Mouse (Mus musculus) heart, embryonic 10.5 days (tissue): ENCODE measurements around the gene Rhpn2. TPM values are rescaled to one million over a fixed set of nuclear protein-coding genes. Genes with fewer than 3 reads are reported as not detected.
A peak's percentile ranks its signal among the peaks of the same experiment; 100 is the strongest.

Experiments used
- DNase-seq: peaks from one replicate; pipeline ENCODE4 v3.0.0-alpha.2; 2017; ENCODE audit warnings: low spot score
- H3K27ac ChIP-seq: fragments of 300-500 bp; sonication (generic); 2 replicates; pipeline ENCODE4 v1.5.1; 2016; ENCODE audit warnings: mild to moderate bottlenecking
- H3K27me3 ChIP-seq: fragments of 300-500 bp; sonication (generic); 2 replicates; pipeline ENCODE4 v1.6.1; 2016; ENCODE audit warnings: mild to moderate bottlenecking; ENCODE audit not compliant: poor library complexity, insufficient read depth, severe bottlenecking
- H3K36me3 ChIP-seq: fragments of 300-500 bp; sonication (generic); 2 replicates; pipeline ENCODE4 v1.6.1; 2016; ENCODE audit warnings: mild to moderate bottlenecking, moderate library complexity
- H3K4me1 ChIP-seq: fragments of 300-500 bp; sonication (generic); 2 replicates; pipeline ENCODE4 v1.6.1; 2016; ENCODE audit warnings: mild to moderate bottlenecking
- H3K4me3 ChIP-seq: fragments of 300-500 bp; sonication (generic); 2 replicates; pipeline ENCODE4 v1.5.1; 2016; ENCODE audit warnings: mild to moderate bottlenecking, moderate library complexity
- H3K9me3 ChIP-seq: fragments of 300-500 bp; sonication (generic); 2 replicates; pipeline ENCODE4 v1.6.1; 2016; ENCODE audit warnings: mild to moderate bottlenecking, moderate library complexity
- WGBS: fragments of 180-500 bp; shearing (Covaris S2); methylation state at CpG from one replicate; pipeline ENCODE4 v1.1.7; 2016; 5-methylcytosine and 5-hydroxymethylcytosine counted together
- polyA plus RNA-seq: library from polyadenylated mRNA; unstranded; fragments of >200 nt; fragmentation: Nextera tagmentation; extraction: Ambion mirVana; gene quantifications from 2 replicates; pipeline ENCODE4 v1.2.1, GENCODE M21; 2016

Gene Rhpn2
- polyA plus RNA-seq, 1 experiment from 2014 or later: 7.7 TPM

- Histone ChIP-seq H3K9me3 (no peaks in the 10 kb centered on the region), H3K36me3 (no peaks in the 10 kb centered on the region), H3K4me1 (peaks cover 6% of the 10 kb centered on the region; the same call in 1 of the 2 replicates), H3K27me3 (no peaks in the 10 kb centered on the region), H3K4me3 (peak overlapping the region; percentile 31), H3K27ac (peak overlapping the region; percentile 25; the same call in 1 of the 2 replicates)
- no peak for DNase-seq
- 5% methylated on average over 11 of the region's 13 CpGs for WGBS
Observed at GRCm38 (mm10) chr7:35322732-35323420, 11.1 kb upstream of the Rhpn2 start.

- peaks cover 16% of the 10 kb centered on the region; the same call in 1 of the 2 replicates for H3K4me1 ChIP-seq
- H3K9me3 ChIP-seq: no peaks in the 10 kb centered on the region
- H3K36me3 ChIP-seq: no peaks in the 10 kb centered on the region
- no peak overlapping the region for H3K4me3 ChIP-seq
- 71% methylated on average over 3 of the region's 3 CpGs for WGBS
- DNase-seq: no peak
- no peak overlapping the region for H3K27ac ChIP-seq
- H3K27me3 ChIP-seq: peaks cover 30% of the 10 kb centered on the region
Observed at GRCm38 (mm10) chr7:35331590-35331989, 2.4 kb upstream of the Rhpn2 start.

GRCm38 (mm10) chr7:35333231-35333651 is 729 bp upstream of the Rhpn2 start:
- Histone ChIP-seq H3K9me3 (no peaks in the 10 kb centered on the region), H3K4me3 (peak overlapping the region; percentile 86), H3K27me3 (peaks cover 35% of the 10 kb centered on the region), H3K4me1 (peaks cover 16% of the 10 kb centered on the region; the same call in 1 of the 2 replicates), H3K27ac (peak overlapping the region; percentile 70; the same call in 1 of the 2 replicates), H3K36me3 (no peaks in the 10 kb centered on the region)
- under 1% methylated on average over 19 of the region's 19 CpGs for whole genome bisulfite sequencing
- DNase-seq: no peak

- Histone ChIP-seq H3K9me3 (no peaks in the 10 kb centered on the region), H3K4me3 (peak overlapping the region; percentile 86), H3K27me3 (peaks cover 35% of the 10 kb centered on the region), H3K4me1 (peaks cover 16% of the 10 kb centered on the region; the same call in 1 of the 2 replicates), H3K36me3 (no peaks in the 10 kb centered on the region), H3K27ac (peak overlapping the region; percentile 83)
- under 1% methylated on average over 51 of the region's 51 CpGs for WGBS
- DNase-seq: no peak
Observed at GRCm38 (mm10) chr7:35334527-35335452, 820 bp downstream of the Rhpn2 start.

GRCm38 (mm10) chr7:35340196-35340595 is 6.2 kb downstream of the Rhpn2 start:
- peaks cover 15% of the 10 kb centered on the region; the same call in 1 of the 2 replicates for H3K27me3 ChIP-seq
- peaks cover 6% of the 10 kb centered on the region; the same call in 1 of the 2 replicates for H3K4me1 ChIP-seq
- no peaks in the 10 kb centered on the region for H3K9me3 ChIP-seq
- no peaks in the 10 kb centered on the region for H3K36me3 ChIP-seq
- 28% methylated on average over 5 of the region's 5 CpGs for WGBS
- no peak for DNase-seq
- H3K27ac ChIP-seq: no peak overlapping the region
- no peak overlapping the region for H3K4me3 ChIP-seq

- DNase-seq: no peak
- Histone ChIP-seq H3K36me3 (no peaks in the 10 kb centered on the region), H3K27ac (no peak overlapping the region), H3K4me1 (peaks cover 6% of the 10 kb centered on the region; the same call in 1 of the 2 replicates), H3K27me3 (0 out of 2 replicates have a peak, but pooled peaks cover 6% of the 10 kb centered on the region), H3K9me3 (no peaks in the 10 kb centered on the region), H3K4me3 (no peak overlapping the region)
- 78% methylated on average over 6 of the region's 6 CpGs for WGBS
Observed at GRCm38 (mm10) chr7:35341282-35341681, 7.3 kb downstream of the Rhpn2 start.

GRCm38 (mm10) chr7:35342498-35342897 is 8.5 kb downstream of the Rhpn2 start:
- H3K36me3 ChIP-seq: no peaks in the 10 kb centered on the region
- 61% methylated on average over 4 of the region's 4 CpGs for WGBS
- H3K4me3 ChIP-seq: no peak overlapping the region
- H3K27ac ChIP-seq: no peak overlapping the region
- H3K4me1 ChIP-seq: peaks cover 7% of the 10 kb centered on the region
- no peaks in the 10 kb centered on the region for H3K9me3 ChIP-seq
- H3K27me3 ChIP-seq: no peaks in the 10 kb centered on the region
- no peak for DNase-seq

DNA sequence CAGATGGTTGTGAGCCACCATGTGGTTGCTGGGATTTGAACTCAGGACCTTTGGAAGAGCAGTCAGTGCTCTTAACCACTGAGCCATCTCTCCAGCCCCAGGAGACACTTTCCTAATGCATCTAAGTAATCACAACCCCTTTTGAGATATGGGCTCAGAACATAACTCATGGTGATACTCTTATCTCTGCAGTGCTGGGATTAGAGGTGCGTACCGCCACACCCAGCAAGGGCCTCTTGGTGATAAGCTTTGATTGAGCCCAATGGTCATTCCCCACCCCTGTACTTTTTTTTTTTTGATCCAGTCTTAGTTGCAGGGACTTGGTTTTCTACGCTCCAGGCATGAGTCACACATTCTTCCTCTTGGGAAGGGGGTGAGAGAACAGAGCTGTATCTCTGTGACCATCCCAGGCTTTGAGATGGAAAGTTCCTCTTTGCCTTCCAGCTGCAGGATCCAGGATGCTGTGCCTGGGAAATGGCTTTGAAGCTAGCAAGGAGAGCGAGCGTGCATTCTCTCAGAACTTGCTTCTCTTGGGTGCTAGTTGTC is 10.9 kb downstream of the Rhpn2 start:
- H3K27ac ChIP-seq: no peak overlapping the region
- WGBS: 47% methylated on average over 5 of the region's 5 CpGs
- H3K9me3 ChIP-seq: no peaks in the 10 kb centered on the region
- H3K27me3 ChIP-seq: no peaks in the 10 kb centered on the region
- H3K36me3 ChIP-seq: no peaks in the 10 kb centered on the region
- H3K4me1 ChIP-seq: peaks cover 18% of the 10 kb centered on the region
- H3K4me3 ChIP-seq: no peak overlapping the region
- no peak for DNase-seq

- Histone ChIP-seq H3K4me1 (peaks cover 12% of the 10 kb centered on the region), H3K27ac (no peak overlapping the region), H3K36me3 (no peaks in the 10 kb centered on the region), H3K9me3 (no peaks in the 10 kb centered on the region), H3K4me3 (no peak overlapping the region), H3K27me3 (no peaks in the 10 kb centered on the region)
- no peak for DNase-seq
- WGBS: 45% methylated on average over 17 of the region's 18 CpGs
Observed at GRCm38 (mm10) chr7:35347918-35348700, 14.1 kb downstream of the Rhpn2 start.

DNA sequence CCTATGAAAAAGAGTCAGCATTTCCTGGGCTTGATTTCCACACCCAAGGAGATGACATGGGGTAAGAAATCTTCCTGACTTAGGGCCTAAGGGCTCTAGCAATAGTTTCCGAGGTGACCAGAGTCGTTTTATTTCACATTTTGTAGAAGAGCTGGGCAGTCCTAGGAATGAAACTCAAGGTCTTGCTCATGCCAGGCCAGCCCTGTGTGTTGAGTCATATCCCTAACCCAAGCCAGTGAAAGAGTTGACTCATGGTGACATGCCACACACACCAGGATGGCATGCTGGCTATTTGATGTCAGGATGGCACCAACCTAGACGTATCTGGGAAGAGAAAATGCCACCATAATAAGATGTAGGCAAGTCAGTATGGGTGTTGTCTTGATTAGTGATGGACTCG is 15.1 kb downstream of the Rhpn2 start:
- 87% methylated on average over 4 of the region's 4 CpGs for WGBS
- Histone ChIP-seq H3K4me1 (peaks cover 12% of the 10 kb centered on the region), H3K9me3 (no peaks in the 10 kb centered on the region), H3K27me3 (no peaks in the 10 kb centered on the region), H3K27ac (no peak overlapping the region), H3K4me3 (no peak overlapping the region), H3K36me3 (peaks cover 7% of the 10 kb centered on the region; the same call in 1 of the 2 replicates)
- no peak for DNase-seq

DNA sequence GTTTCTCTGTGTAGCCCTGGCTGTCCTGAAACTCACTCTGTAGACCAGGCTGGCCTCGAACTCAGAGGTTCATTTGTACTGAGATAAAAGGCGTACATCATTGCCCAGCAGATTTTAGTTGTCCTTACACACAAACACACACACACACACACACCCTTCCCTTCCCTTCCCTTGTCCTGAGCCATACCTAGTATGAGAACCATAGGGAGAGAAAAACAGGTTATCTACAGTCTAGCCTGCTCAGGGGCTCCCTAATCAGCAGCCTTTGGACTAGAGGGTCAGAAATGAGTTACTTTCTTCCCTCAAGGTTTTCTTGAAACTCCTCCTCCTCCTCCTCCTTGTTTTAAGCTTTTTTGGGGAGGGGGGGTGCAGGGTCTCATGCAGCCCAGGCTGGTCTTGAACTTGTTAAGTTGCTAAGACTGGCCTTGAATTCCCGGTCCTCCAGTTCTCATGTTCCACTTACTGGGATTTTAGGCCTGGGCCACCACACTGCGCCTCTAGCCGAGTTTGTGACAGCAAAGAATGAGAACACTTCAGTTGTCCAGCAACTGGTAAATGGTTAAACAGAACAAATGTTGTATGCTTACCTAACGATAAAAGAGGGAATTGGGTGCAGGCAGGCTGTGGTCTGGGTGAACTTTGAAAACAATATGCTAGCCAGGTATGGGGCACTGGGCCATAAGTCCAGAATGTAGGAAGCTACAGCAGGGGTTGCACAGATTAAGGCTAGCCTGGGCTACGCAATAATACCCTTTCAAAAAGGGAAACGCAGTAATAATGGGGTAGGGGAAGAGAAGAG is 16.1 kb downstream of the Rhpn2 start:
- H3K36me3 ChIP-seq: peaks cover 9% of the 10 kb centered on the region; the same call in 1 of the 2 replicates
- no peak for DNase-seq
- WGBS: 88% methylated on average over 8 of the region's 8 CpGs
- no peaks in the 10 kb centered on the region for H3K9me3 ChIP-seq
- H3K4me3 ChIP-seq: no peak overlapping the region
- no peak overlapping the region for H3K27ac ChIP-seq
- no peaks in the 10 kb centered on the region for H3K27me3 ChIP-seq
- peaks cover 12% of the 10 kb centered on the region for H3K4me1 ChIP-seq
